ENCODE assay signal across 8 mouse cellular contexts in the genomic region with DNA sequence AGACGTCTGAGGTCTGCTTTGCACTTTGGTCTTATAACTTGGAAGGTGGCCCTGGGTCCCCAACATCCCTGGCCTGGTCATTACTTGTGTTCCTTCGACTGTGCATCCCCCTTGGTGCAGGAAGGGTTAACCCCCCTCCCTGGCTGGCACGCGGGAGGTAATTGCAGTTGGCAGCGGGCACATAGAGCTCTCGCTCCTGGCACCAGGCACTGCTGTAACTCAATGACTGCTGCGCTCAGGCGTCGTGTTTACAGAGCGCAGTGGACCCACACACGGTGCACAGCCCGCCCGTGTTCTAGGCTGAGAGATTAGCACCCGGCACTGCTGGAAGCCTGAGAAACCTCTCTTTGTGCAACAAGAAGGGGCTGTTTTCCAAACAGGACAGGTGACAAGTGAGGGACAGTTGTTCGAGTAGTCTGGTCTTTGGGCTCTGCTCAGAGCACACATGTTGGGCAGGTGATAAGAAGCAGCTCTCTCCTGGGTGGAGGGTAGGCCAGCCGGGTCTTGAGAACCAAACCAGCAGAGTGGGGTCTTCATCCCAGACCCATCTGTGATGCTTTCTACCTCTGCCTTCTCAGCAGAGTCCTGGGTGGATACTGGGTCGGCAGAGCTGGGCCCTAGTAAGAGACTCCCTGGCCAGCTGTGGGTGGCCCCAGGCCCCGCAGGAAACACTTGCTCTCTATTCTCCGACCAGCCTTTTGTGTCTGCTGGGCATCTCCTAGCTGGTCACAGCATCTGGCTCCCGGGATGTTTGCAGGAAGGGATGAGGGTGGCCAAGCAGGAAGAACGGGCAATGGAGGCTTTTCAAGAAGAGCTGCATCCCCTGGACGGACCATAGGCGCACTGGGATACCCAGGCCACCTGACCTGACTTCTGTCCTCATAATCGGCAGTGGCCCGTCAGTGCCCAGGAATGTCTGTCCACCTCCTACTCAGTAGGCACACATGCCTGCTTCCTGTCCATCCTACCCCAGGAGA. TPM values are rescaled to one million over a fixed set of nuclear protein-coding genes. Genes with fewer than 3 reads are reported as not detected.
DNase-seq lines count a peak whose midpoint lies in the region; ATAC-seq and TF ChIP-seq lines count a peak whose summit lies in the region.

No protein-coding gene starts in this region.

- H3K27ac ChIP-seq in embryonic facial prominence, embryonic 10.5 days (replicated peaks): 0 out of 2 replicates have a peak overlapping the region, but pooled peaks have one; percentile 54
- peak overlapping the region; percentile 45; the same call in 1 of the 2 replicates for H3K27ac ChIP-seq in hindbrain, embryonic 16.5 days (ENCODE audit: low read depth, low read length)
- 0 out of 2 replicates have a peak overlapping the region, but pooled peaks have one; percentile 9 for H3K27ac ChIP-seq in lung, postnatal 0 days (ENCODE audit: low read length)

- H3K4me1 ChIP-seq in embryonic facial prominence, embryonic 10.5 days: peaks cover 98% of the 10 kb centered on the region
- H3K4me1 ChIP-seq in hindbrain, embryonic 16.5 days (ENCODE audit: control insufficient read depth, insufficient read depth, low read depth, low read length): peaks cover 86% of the 10 kb centered on the region
- H3K4me1 ChIP-seq in lung, postnatal 0 days (ENCODE audit: insufficient read depth, low read depth, low read length): peaks cover 51% of the 10 kb centered on the region

- no peaks in the 10 kb centered on the region for H3K9me3 ChIP-seq in embryonic facial prominence, embryonic 10.5 days
- H3K9me3 ChIP-seq in hindbrain, embryonic 16.5 days (ENCODE audit: control insufficient read depth, low read length): no peaks in the 10 kb centered on the region
- no peaks in the 10 kb centered on the region for H3K9me3 ChIP-seq in lung, postnatal 0 days (ENCODE audit: low read length)

- DNase-seq in heart, postnatal 4 days: peak; percentile 69
- DNase-seq in heart, postnatal 14 days: no peak
- no peak for DNase-seq in embryonic facial prominence, embryonic 10.5 days (ENCODE audit: low spot score)
- DNase-seq in lung, postnatal 0 days (ENCODE audit: low spot score): peak; percentile 73
- no peak for DNase-seq in Muller cell, postnatal 12 days (ENCODE audit: inconsistent ontology term)
- DNase-seq in ovary, postnatal 10 days (ENCODE audit: low spot score): no peak
- DNase-seq in embryo, embryonic 11 days: no peak

- no peak for TF ChIP-seq CTCF in lung, postnatal 0 days (IDR thresholded peaks at IDR 0.05)

- 80% methylated on average over 25 of the region's 25 CpGs for WGBS in embryonic facial prominence, embryonic 10.5 days
- WGBS in hindbrain, embryonic 16.5 days: 46% methylated on average over 25 of the region's 25 CpGs
- 53% methylated on average over 25 of the region's 25 CpGs for whole genome bisulfite sequencing in lung, postnatal 0 days

- intact Hi-C loops in heart, postnatal 14 days (cut with DNase I): loop anchor here (2.0 kb wide), 1 partner anchor 19 kb away; no protein-coding TSS in a partner anchor

- no peak for TF ChIP-seq EP300 in lung, postnatal 0 days (IDR thresholded peaks at IDR 0.05)

- H3K4me3 ChIP-seq in embryonic facial prominence, embryonic 10.5 days: peak overlapping the region; percentile 6; the same call in 1 of the 2 replicates
- H3K4me3 ChIP-seq in hindbrain, embryonic 16.5 days (ENCODE audit: low read length): no peak overlapping the region
- no peak overlapping the region for H3K4me3 ChIP-seq in lung, postnatal 0 days (ENCODE audit: low read depth, low read length)

- H3K36me3 ChIP-seq in embryonic facial prominence, embryonic 10.5 days (replicated peaks): peaks cover 83% of the 10 kb centered on the region
- no peaks in the 10 kb centered on the region for H3K36me3 ChIP-seq in hindbrain, embryonic 16.5 days (ENCODE audit: control insufficient read depth, insufficient read depth, low read length)
- H3K36me3 ChIP-seq in lung, postnatal 0 days (ENCODE audit: insufficient read depth, low read length): no peaks in the 10 kb centered on the region

- no peaks in the 10 kb centered on the region for H3K27me3 ChIP-seq in embryonic facial prominence, embryonic 10.5 days (replicated peaks; ENCODE audit: low read depth, poor library complexity, severe bottlenecking)
- 0 out of 2 replicates have a peak, but pooled peaks cover 4% of the 10 kb centered on the region for H3K27me3 ChIP-seq in hindbrain, embryonic 16.5 days (replicated peaks; ENCODE audit: control insufficient read depth, insufficient read depth, low read length)
- H3K27me3 ChIP-seq in lung, postnatal 0 days (replicated peaks; ENCODE audit: insufficient read depth, low read length): no peaks in the 10 kb centered on the region

- peak overlapping the region; percentile 32; the same call in 1 of the 2 replicates for H3K9ac ChIP-seq in hindbrain, embryonic 16.5 days (ENCODE audit: low read depth, low read length)
- no peak overlapping the region for H3K9ac ChIP-seq in lung, postnatal 0 days (replicated peaks; ENCODE audit: low read depth)

- 0 out of 2 replicates have a peak overlapping the region, but pooled peaks have one; percentile 25 for H3K4me2 ChIP-seq in hindbrain, embryonic 16.5 days (ENCODE audit: low read length)
- no peak overlapping the region for H3K4me2 ChIP-seq in lung, postnatal 0 days (replicated peaks; ENCODE audit: low read depth, low read length)

- ATAC-seq in hindbrain, embryonic 16.5 days: no peak
- no peak for ATAC-seq in lung, postnatal 0 days

RNA-seq across cellular contexts. Expression of a gene that starts 27.3 kb away (rescaled TPM):
- total RNA-seq in heart, postnatal 4 days (2021): 10 to 100 TPM; 14.1 to 16.5 TPM
- total RNA-seq in heart, postnatal 14 days (2021): 10 to 100 TPM in 1 of 2 experiments, 1 to 10 TPM in 1; 7.8 to 10.0 TPM
- 18.0 and 18.4 TPM in 2 replicates for polyA plus RNA-seq in embryonic facial prominence, embryonic 10.5 days (2016; fragmentation: Nextera tagmentation; extraction: Ambion mirVana)
- 7.8 and 9.7 TPM in 2 replicates for polyA plus RNA-seq in hindbrain, embryonic 16.5 days (2015; fragmentation: Nextera tagmentation; extraction: Ambion mirVana)
- 5.9 and 6.6 TPM in 2 replicates for polyA plus RNA-seq in lung, postnatal 0 days (2015; fragmentation: Nextera tagmentation; extraction: Ambion mirVana)

Comparison
In these comparisons a context has a peak if more than half of its experiments do, and no peak if none do; other contexts are left out.
1. DNase-seq: peak in heart, postnatal 4 days (single experiment) and lung, postnatal 0 days (single experiment); none in heart, postnatal 14 days (0 of 2), embryonic facial prominence, embryonic 10.5 days (single experiment), Muller cell, postnatal 12 days (single experiment), ovary, postnatal 10 days (single experiment) and embryo, embryonic 11 days (single experiment).
2. Peak in every context shown above with its lines, with median percentiles within 50 percentile points of each other: H3K27ac ChIP-seq.